ENCODE assay signal across 10 mouse cellular contexts in genomic region chr3:119933049-119933511, GRCm38 (mm10).
DNase-seq lines count a peak whose midpoint lies in the region; ATAC-seq and TF ChIP-seq lines count a peak whose summit lies in the region.
"Had no signal": no experiment of that assay in that cellular context is flagged by ENCODE, and none has a peak within 500 bp of the region (broad histone marks: within the 10 kb centered on the region; RNA-seq: fewer than 3 reads in every experiment).

No protein-coding gene starts in this region.

- no peak for DNase-seq in liver, postnatal 0 days
- no peak for DNase-seq in liver, embryonic 11.5 days (ENCODE audit: low spot score)
- DNase-seq in midbrain, embryonic 14.5 days = peak; percentile 79
- no peak for DNase-seq in thymus, postnatal 14 days

- no peak for ATAC-seq in forebrain, embryonic 15.5 days (replicated peaks)
- ATAC-seq in forebrain, embryonic 12.5 days (ENCODE audit: low FRiP score) = no peak
- ATAC-seq in liver, postnatal 0 days = no peak
- no peak for ATAC-seq in liver, embryonic 11.5 days (replicated peaks; ENCODE audit: low FRiP score)
- no peak for ATAC-seq in midbrain, embryonic 14.5 days (ENCODE audit: low FRiP score, low TSS enrichment)
- no peak for ATAC-seq in frontal cortex, adult (ENCODE audit: low TSS enrichment)

- peak overlapping the region; percentile 49; the same call in 1 of the 2 replicates for H3K27ac ChIP-seq in forebrain, embryonic 15.5 days (replicated peaks)
- H3K27ac ChIP-seq in forebrain, embryonic 12.5 days = no peak overlapping the region
- H3K27ac ChIP-seq in liver, postnatal 0 days (ENCODE audit: low read depth) = no peak overlapping the region
- no peak overlapping the region for H3K27ac ChIP-seq in liver, embryonic 11.5 days (ENCODE audit: low read depth, low read length)
- peak overlapping the region; percentile 61 for H3K27ac ChIP-seq in embryonic fibroblast, embryonic 13.5 days (ENCODE audit: insufficient read depth, low read length)
- H3K27ac ChIP-seq in midbrain, embryonic 14.5 days (replicated peaks; ENCODE audit: low read depth, low read length) = no peak overlapping the region
- H3K27ac ChIP-seq: neural tube, embryonic 12.5 days had no signal

- no peak for TF ChIP-seq CTCF in liver, postnatal 0 days (IDR thresholded peaks at IDR 0.05; ENCODE audit: low read depth)
- TF ChIP-seq CTCF in embryonic fibroblast, embryonic 13.5 days (IDR thresholded peaks at IDR 0.05; ENCODE audit: borderline replicate concordance, insufficient read depth, low read length) = no peak

- no peak overlapping the region for H3K4me3 ChIP-seq in forebrain, embryonic 15.5 days
- no peak overlapping the region for H3K4me3 ChIP-seq in forebrain, embryonic 12.5 days (replicated peaks)
- H3K4me3 ChIP-seq in liver, postnatal 0 days (ENCODE audit: low read depth, low read length) = no peak overlapping the region
- H3K4me3 ChIP-seq in liver, embryonic 11.5 days (ENCODE audit: low read depth, low read length) = no peak overlapping the region
- H3K4me3 ChIP-seq in embryonic fibroblast, embryonic 13.5 days (ENCODE audit: insufficient read depth, low read length) = no peak overlapping the region
- H3K4me3 ChIP-seq in midbrain, embryonic 14.5 days (replicated peaks; ENCODE audit: low read depth, low read length) = no peak overlapping the region
- H3K4me3 ChIP-seq: hindbrain, embryonic 15.5 days; neural tube, embryonic 12.5 days had no signal

- no peaks in the 10 kb centered on the region for H3K27me3 ChIP-seq in forebrain, embryonic 15.5 days
- H3K27me3 ChIP-seq in forebrain, embryonic 12.5 days = no peaks in the 10 kb centered on the region
- no peaks in the 10 kb centered on the region for H3K27me3 ChIP-seq in liver, postnatal 0 days (ENCODE audit: insufficient read depth, low read length)
- no peaks in the 10 kb centered on the region for H3K27me3 ChIP-seq in liver, embryonic 11.5 days (replicated peaks; ENCODE audit: control insufficient read depth, insufficient read depth, low read length)
- no peaks in the 10 kb centered on the region for H3K27me3 ChIP-seq in midbrain, embryonic 14.5 days (ENCODE audit: control insufficient read depth, insufficient read depth, low read length)
- H3K27me3 ChIP-seq: hindbrain, embryonic 15.5 days; neural tube, embryonic 12.5 days had no signal

- TF ChIP-seq POLR2A in embryonic fibroblast, embryonic 13.5 days (IDR thresholded peaks at IDR 0.05; ENCODE audit: low read depth, low read length) = no peak

- TF ChIP-seq EP300 in liver, postnatal 0 days (IDR thresholded peaks at IDR 0.05; ENCODE audit: low read depth) = no peak

- no peak overlapping the region for H3K9ac ChIP-seq in forebrain, embryonic 15.5 days (replicated peaks)
- H3K9ac ChIP-seq in forebrain, embryonic 12.5 days = no peak overlapping the region
- H3K9ac ChIP-seq in liver, postnatal 0 days (replicated peaks) = no peak overlapping the region
- no peak overlapping the region for H3K9ac ChIP-seq in liver, embryonic 11.5 days (ENCODE audit: low read depth, low read length)
- H3K9ac ChIP-seq in midbrain, embryonic 14.5 days (replicated peaks; ENCODE audit: low read length) = no peak overlapping the region
- H3K9ac ChIP-seq: hindbrain, embryonic 15.5 days; neural tube, embryonic 12.5 days had no signal

- H3K4me2 ChIP-seq in forebrain, embryonic 15.5 days (replicated peaks) = no peak overlapping the region
- no peak overlapping the region for H3K4me2 ChIP-seq in forebrain, embryonic 12.5 days
- H3K4me2 ChIP-seq in liver, postnatal 0 days (ENCODE audit: low read depth, low read length) = 0 out of 2 replicates have a peak overlapping the region, but pooled peaks have one; percentile 7
- H3K4me2 ChIP-seq in liver, embryonic 11.5 days = no peak overlapping the region
- no peak overlapping the region for H3K4me2 ChIP-seq in midbrain, embryonic 14.5 days (ENCODE audit: low read length)
- H3K4me2 ChIP-seq: hindbrain, embryonic 15.5 days; neural tube, embryonic 12.5 days had no signal

- 7% methylated on average over 5 of the region's 5 CpGs for WGBS in forebrain, embryonic 15.5 days
- 36% methylated on average over 5 of the region's 5 CpGs for whole genome bisulfite sequencing in forebrain, embryonic 12.5 days
- 47% methylated on average over 5 of the region's 5 CpGs for WGBS in liver, postnatal 0 days (ENCODE audit: insufficient replicate concordance)
- WGBS in liver, embryonic 11.5 days = 56% methylated on average over 5 of the region's 5 CpGs
- 31% methylated on average over 5 of the region's 5 CpGs for WGBS in midbrain, embryonic 14.5 days

- no peaks in the 10 kb centered on the region for H3K9me3 ChIP-seq in forebrain, embryonic 15.5 days
- H3K9me3 ChIP-seq in forebrain, embryonic 12.5 days = no peaks in the 10 kb centered on the region
- H3K9me3 ChIP-seq in liver, postnatal 0 days (ENCODE audit: low read length) = no peaks in the 10 kb centered on the region
- H3K9me3 ChIP-seq in liver, embryonic 11.5 days (ENCODE audit: control insufficient read depth, low read length) = no peaks in the 10 kb centered on the region
- H3K9me3 ChIP-seq in midbrain, embryonic 14.5 days (ENCODE audit: control insufficient read depth, low read length) = no peaks in the 10 kb centered on the region
- H3K9me3 ChIP-seq: hindbrain, embryonic 15.5 days; neural tube, embryonic 12.5 days had no signal

- no peaks in the 10 kb centered on the region for H3K36me3 ChIP-seq in forebrain, embryonic 15.5 days
- no peaks in the 10 kb centered on the region for H3K36me3 ChIP-seq in forebrain, embryonic 12.5 days (replicated peaks)
- H3K36me3 ChIP-seq in liver, postnatal 0 days (replicated peaks; ENCODE audit: insufficient read depth, low read length) = no peaks in the 10 kb centered on the region
- no peaks in the 10 kb centered on the region for H3K36me3 ChIP-seq in liver, embryonic 11.5 days (ENCODE audit: control insufficient read depth, insufficient read depth, low read length)
- no peaks in the 10 kb centered on the region for H3K36me3 ChIP-seq in midbrain, embryonic 14.5 days (ENCODE audit: control insufficient read depth, insufficient read depth, low read length)
- H3K36me3 ChIP-seq: hindbrain, embryonic 15.5 days; neural tube, embryonic 12.5 days had no signal

- peaks cover 20% of the 10 kb centered on the region for H3K4me1 ChIP-seq in forebrain, embryonic 15.5 days
- peaks cover 8% of the 10 kb centered on the region; the same call in 1 of the 2 replicates for H3K4me1 ChIP-seq in forebrain, embryonic 12.5 days
- no peaks in the 10 kb centered on the region; the same call in 1 of the 2 replicates for H3K4me1 ChIP-seq in liver, postnatal 0 days (ENCODE audit: insufficient read depth)
- H3K4me1 ChIP-seq in liver, embryonic 11.5 days (replicated peaks; ENCODE audit: control insufficient read depth, insufficient read depth, low read length) = no peaks in the 10 kb centered on the region
- peaks cover 13% of the 10 kb centered on the region; the same call in 1 of the 2 replicates for H3K4me1 ChIP-seq in embryonic fibroblast, embryonic 13.5 days (ENCODE audit: control insufficient read depth, insufficient read depth, low read length)
- H3K4me1 ChIP-seq in midbrain, embryonic 14.5 days (ENCODE audit: control insufficient read depth, insufficient read depth, low read length) = peaks cover 8% of the 10 kb centered on the region; the same call in 1 of the 2 replicates
- H3K4me1 ChIP-seq: neural tube, embryonic 12.5 days had no signal

Comparison
In these comparisons a context has a peak if more than half of its experiments do, and no peak if none do; other contexts are left out.
1. H3K27ac ChIP-seq: peak in forebrain, embryonic 15.5 days (single experiment) and embryonic fibroblast, embryonic 13.5 days (single experiment); none in forebrain, embryonic 12.5 days (single experiment), liver, postnatal 0 days (single experiment), liver, embryonic 11.5 days (single experiment) and midbrain, embryonic 14.5 days (single experiment).